Comparison of ENCODE assay signal across 18 mouse cellular contexts in genomic region chr13:32939191-32939590, GRCm38 (mm10). TPM values are rescaled to one million over a fixed set of nuclear protein-coding genes. Genes with fewer than 3 reads are reported as not detected.
DNase-seq lines count a peak whose midpoint lies in the region; ATAC-seq and TF ChIP-seq lines count a peak whose summit lies in the region.
"Not testable (repeated sequence)": the region's sequence is repeated elsewhere in the genome, so short reads cannot be mapped to it uniquely, and the experiment has no call there.
"Had no signal": no experiment of that assay in that cellular context is flagged by ENCODE, and none has a peak within 500 bp of the region (broad histone marks: within the 10 kb centered on the region; RNA-seq: fewer than 3 reads in every experiment).

No protein-coding gene starts in this region.

- not testable (repeated sequence) for H3K4me2 ChIP-seq in heart, embryonic 12.5 days; heart, postnatal 0 days (ENCODE audit: low read depth, low read length); intestine, postnatal 0 days (replicated peaks; ENCODE audit: low read depth)

- not testable (repeated sequence) for ATAC-seq in heart, embryonic 12.5 days (ENCODE audit: insufficient number of reproducible peaks, low FRiP score)
- ATAC-seq in heart, postnatal 0 days (ENCODE audit: insufficient read depth, low read depth), result peak; percentile 60; the same call in 1 of the 2 replicates
- ATAC-seq in intestine, postnatal 0 days, result peak; percentile 85

- peaks cover 12% of the 10 kb centered on the region for H3K4me1 ChIP-seq in heart, embryonic 12.5 days (replicated peaks)
- H3K4me1 ChIP-seq in heart, postnatal 0 days (ENCODE audit: control insufficient read depth, insufficient read depth); intestine, postnatal 0 days (replicated peaks; ENCODE audit: control insufficient read depth, insufficient read depth, low read length): not testable (repeated sequence)

- not testable (repeated sequence) for TF ChIP-seq CTCF in heart, postnatal 0 days (IDR thresholded peaks at IDR 0.05; ENCODE audit: low read depth); intestine, postnatal 0 days (IDR thresholded peaks at IDR 0.05; ENCODE audit: low read depth)

- H3K9ac ChIP-seq in heart, embryonic 12.5 days; heart, postnatal 0 days (replicated peaks; ENCODE audit: low read depth, low read length); intestine, postnatal 0 days (ENCODE audit: low read depth, low read length): not testable (repeated sequence)

- not testable (repeated sequence) for TF ChIP-seq EP300 in heart, postnatal 0 days (IDR thresholded peaks at IDR 0.05; ENCODE audit: low read depth)

- H3K9me3 ChIP-seq in heart, embryonic 12.5 days (replicated peaks); heart, postnatal 0 days (replicated peaks; ENCODE audit: control insufficient read depth, low read length); intestine, postnatal 0 days (ENCODE audit: control insufficient read depth): not testable (repeated sequence)

- H3K36me3 ChIP-seq in heart, embryonic 12.5 days; heart, postnatal 0 days (replicated peaks; ENCODE audit: control insufficient read depth, insufficient read depth, low read length); intestine, postnatal 0 days (ENCODE audit: control insufficient read depth, insufficient read depth): not testable (repeated sequence)

- peak overlapping the region; percentile 42; the same call in 1 of the 2 replicates for H3K27ac ChIP-seq in heart, embryonic 12.5 days (ENCODE audit: poor library complexity, severe bottlenecking)
- H3K27ac ChIP-seq in heart, postnatal 0 days (ENCODE audit: low read depth), result peak overlapping the region; percentile 20; the same call in 1 of the 2 replicates
- peak overlapping the region; percentile 57; the same call in 1 of the 2 replicates for H3K27ac ChIP-seq in intestine, postnatal 0 days (ENCODE audit: low read depth, low read length)

- not testable (repeated sequence) for H3K27me3 ChIP-seq in heart, embryonic 12.5 days (replicated peaks); heart, postnatal 0 days (ENCODE audit: control insufficient read depth, insufficient read depth, low read length); intestine, postnatal 0 days (replicated peaks; ENCODE audit: control insufficient read depth, insufficient read depth, low read length)

- DNase-seq in NIH3T3 (ENCODE audit: low read depth), result peak; percentile 62
- peak; percentile 43 to 47 for DNase-seq in adrenal gland, postnatal 36 days
- not testable (repeated sequence) for DNase-seq in heart, postnatal 0 days (ENCODE audit: low spot score)
- DNase-seq in lung, postnatal 36 days, result peak; percentile 52
- DNase-seq in yolk sac, embryonic 10.5 days (ENCODE audit: low spot score), result peak; percentile 5

- not testable (repeated sequence) for H3K4me3 ChIP-seq in heart, embryonic 12.5 days; heart, postnatal 0 days (ENCODE audit: low read depth, low read length); intestine, postnatal 0 days (ENCODE audit: low read depth, low read length)

- WGBS in heart, embryonic 12.5 days, result 41% methylated on average over 3 of the region's 3 CpGs
- 39% methylated on average over 3 of the region's 3 CpGs for WGBS in heart, postnatal 0 days
- 53% methylated on average over 3 of the region's 3 CpGs for WGBS in intestine, postnatal 0 days

RNA-seq across cellular contexts. Expression of gene Serpinb6b, which starts 25.8 kb away (rescaled TPM):
- 10 to 100 TPM; 22.0 to 38.0 TPM for total RNA-seq in adrenal gland, postnatal 36 days (2021)
- 15.1 and 16.9 TPM in 2 replicates for polyA plus RNA-seq in heart, embryonic 12.5 days (2016; fragmentation: Nextera tagmentation; extraction: Ambion mirVana)
- total RNA-seq in heart, postnatal 0 days (2014; rRNA removed; ENCODE audit: low replicate concordance), result 46.1 and 66.6 TPM in 2 replicates
- 23.4 and 30.8 TPM in 2 replicates for polyA plus RNA-seq in heart, postnatal 0 days (2015; fragmentation: Nextera tagmentation; extraction: Ambion mirVana)
- polyA plus RNA-seq in intestine, postnatal 0 days (2015; fragmentation: Nextera tagmentation; extraction: Ambion mirVana), result 13.0 and 13.8 TPM in 2 replicates

RNA-seq across cellular contexts. Expression of gene Serpinb1c, which starts 41.2 kb away (rescaled TPM):
- not detected for total RNA-seq in adrenal gland, postnatal 36 days (2021)
- 0.26 TPM in 1 of 2 replicates, not detected in the other for polyA plus RNA-seq in heart, embryonic 12.5 days (2016; fragmentation: Nextera tagmentation; extraction: Ambion mirVana)
- total RNA-seq in heart, postnatal 0 days (2014; rRNA removed; ENCODE audit: low replicate concordance), result not detected in 2 replicates
- polyA plus RNA-seq in heart, postnatal 0 days (2015; fragmentation: Nextera tagmentation; extraction: Ambion mirVana), result 0.16 and 0.25 TPM in 2 replicates
- polyA plus RNA-seq in intestine, postnatal 0 days (2015; fragmentation: Nextera tagmentation; extraction: Ambion mirVana), result 0.16 TPM in 1 of 2 replicates, not detected in the other
- total RNA-seq: adrenal gland, postnatal 14 days; CH12.LX; common myeloid progenitor, adult 5-6 weeks; hematopoietic stem cell, adult 5-6 weeks; hindbrain, postnatal 0 days had no signal
- polyA plus RNA-seq: embryonic facial prominence, embryonic 11.5 days; embryonic facial prominence, embryonic 15.5 days; forebrain, embryonic 11.5 days; forebrain, embryonic 15.5 days; hindbrain, embryonic 13.5 days; hindbrain, postnatal 0 days; intestine, embryonic 14.5 days had no signal
